Mouse (Mus musculus): Measurements from ENCODE around the gene Foxp1. TPM values are rescaled to one million over a fixed set of nuclear protein-coding genes. Genes with fewer than 3 reads are reported as not detected.

Gene Foxp1
- polyA plus RNA-seq, 2 experiments: 101 to 166 TPM

- no peaks in the 10 kb centered on the region for H3K9me3 ChIP-seq (ENCODE audit: control insufficient read depth, low read length)
- H3K4me3 ChIP-seq (replicated peaks; ENCODE audit: low read length): no peak overlapping the region
- H3K4me2 ChIP-seq (replicated peaks; ENCODE audit: low read depth, low read length, severe bottlenecking): no peak overlapping the region
- 95% methylated on average over 10 of the region's 10 CpGs for WGBS
- no peak overlapping the region for H3K9ac ChIP-seq (ENCODE audit: low read depth, low read length, severe bottlenecking)
- no peak overlapping the region for H3K27ac ChIP-seq (replicated peaks; ENCODE audit: low read depth, low read length)
- TF ChIP-seq POLR2A (IDR thresholded peaks at IDR 0.05; ENCODE audit: borderline replicate concordance, extremely low read depth, insufficient read depth, insufficient read length): no peak
- H3K36me3 ChIP-seq (ENCODE audit: control insufficient read depth, insufficient read depth, low read length): peaks cover 10% of the 10 kb centered on the region; the same call in 1 of the 2 replicates
- DNase-seq (ENCODE audit: low spot score) (no peak), ATAC-seq (ENCODE audit: low FRiP score, low read depth) (no peak)
- no peaks in the 10 kb centered on the region for H3K27me3 ChIP-seq (ENCODE audit: control insufficient read depth, insufficient read depth, low read length)
- peaks cover 17% of the 10 kb centered on the region for H3K4me1 ChIP-seq (ENCODE audit: control insufficient read depth, insufficient read depth, low read length)
Measured at GRCm38 (mm10) chr6:99435140-99435539, 87.4 kb downstream of the Foxp1 start.

- 89% methylated on average over 9 of the region's 9 CpGs for WGBS
- no peak for DNase-seq (ENCODE audit: low spot score)
- Histone ChIP-seq H3K36me3 (ENCODE audit: control insufficient read depth, insufficient read depth, low read length) (peaks cover 10% of the 10 kb centered on the region; the same call in 1 of the 2 replicates), H3K27me3 (ENCODE audit: control insufficient read depth, insufficient read depth, low read length) (no peaks in the 10 kb centered on the region), H3K9ac (ENCODE audit: low read depth, low read length, severe bottlenecking) (no peak overlapping the region), H3K4me3 (replicated peaks; ENCODE audit: low read length) (no peak overlapping the region), H3K9me3 (ENCODE audit: control insufficient read depth, low read length) (no peaks in the 10 kb centered on the region), H3K27ac (replicated peaks; ENCODE audit: low read depth, low read length) (no peak overlapping the region), H3K4me1 (ENCODE audit: control insufficient read depth, insufficient read depth, low read length) (peaks cover under 1% of the 10 kb centered on the region; the same call in 1 of the 2 replicates), H3K4me2 (replicated peaks; ENCODE audit: low read depth, low read length, severe bottlenecking) (no peak overlapping the region)
- TF ChIP-seq POLR2A (IDR thresholded peaks at IDR 0.05; ENCODE audit: borderline replicate concordance, extremely low read depth, insufficient read depth, insufficient read length): no peak
- ATAC-seq (ENCODE audit: low FRiP score, low read depth): no peak
Measured at GRCm38 (mm10) chr6:99433006-99433405, 89.5 kb downstream of the Foxp1 start.

- H3K4me3 ChIP-seq (replicated peaks; ENCODE audit: low read length): no peak overlapping the region
- no peaks in the 10 kb centered on the region; the same call in 1 of the 2 replicates for H3K4me1 ChIP-seq (ENCODE audit: control insufficient read depth, insufficient read depth, low read length)
- H3K27ac ChIP-seq (replicated peaks; ENCODE audit: low read depth, low read length): no peak overlapping the region
- WGBS: 71% methylated on average over 4 of the region's 4 CpGs
- DNase-seq (ENCODE audit: low spot score) (no peak), ATAC-seq (ENCODE audit: low FRiP score, low read depth) (no peak)
- H3K27me3 ChIP-seq (ENCODE audit: control insufficient read depth, insufficient read depth, low read length): no peaks in the 10 kb centered on the region
- H3K9ac ChIP-seq (ENCODE audit: low read depth, low read length, severe bottlenecking): no peak overlapping the region
- no peak overlapping the region for H3K4me2 ChIP-seq (replicated peaks; ENCODE audit: low read depth, low read length, severe bottlenecking)
- peaks cover 10% of the 10 kb centered on the region; the same call in 1 of the 2 replicates for H3K36me3 ChIP-seq (ENCODE audit: control insufficient read depth, insufficient read depth, low read length)
- H3K9me3 ChIP-seq (ENCODE audit: control insufficient read depth, low read length): no peaks in the 10 kb centered on the region
- no peak for TF ChIP-seq POLR2A (IDR thresholded peaks at IDR 0.05; ENCODE audit: borderline replicate concordance, extremely low read depth, insufficient read depth, insufficient read length)
Measured at GRCm38 (mm10) chr6:99431941-99432340, 90.6 kb downstream of the Foxp1 start.

- no peak overlapping the region for H3K27ac ChIP-seq (replicated peaks; ENCODE audit: low read depth, low read length)
- no peak for ATAC-seq (ENCODE audit: low FRiP score, low read depth)
- no peak for TF ChIP-seq POLR2A (IDR thresholded peaks at IDR 0.05; ENCODE audit: borderline replicate concordance, extremely low read depth, insufficient read depth, insufficient read length)
Measured at GRCm38 (mm10) chr6:99430560-99430959, 92.0 kb downstream of the Foxp1 start.

GRCm38 (mm10) chr6:99429378-99430131 lies 93.0 kb downstream of the Foxp1 start:
- TF ChIP-seq POLR2A (IDR thresholded peaks at IDR 0.05; ENCODE audit: borderline replicate concordance, extremely low read depth, insufficient read depth, insufficient read length): no peak
- Histone ChIP-seq H3K4me1 (ENCODE audit: control insufficient read depth, insufficient read depth, low read length) (peaks cover 2% of the 10 kb centered on the region), H3K27me3 (ENCODE audit: control insufficient read depth, insufficient read depth, low read length) (no peaks in the 10 kb centered on the region), H3K27ac (replicated peaks; ENCODE audit: low read depth, low read length) (no peak overlapping the region), H3K4me3 (replicated peaks; ENCODE audit: low read length) (no peak overlapping the region), H3K36me3 (ENCODE audit: control insufficient read depth, insufficient read depth, low read length) (0 out of 2 replicates have a peak, but pooled peaks cover 2% of the 10 kb centered on the region), H3K9ac (ENCODE audit: low read depth, low read length, severe bottlenecking) (no peak overlapping the region), H3K9me3 (ENCODE audit: control insufficient read depth, low read length) (no peaks in the 10 kb centered on the region), H3K4me2 (replicated peaks; ENCODE audit: low read depth, low read length, severe bottlenecking) (no peak overlapping the region)
- DNase-seq (ENCODE audit: low spot score) (no peak), ATAC-seq (ENCODE audit: low FRiP score, low read depth) (no peak)
- WGBS: 83% methylated on average over 16 of the region's 16 CpGs

More at GRCm38 (mm10) chr6:99430560-99430959, 92.0 kb downstream of the Foxp1 start:
- no peak overlapping the region for H3K9ac ChIP-seq (ENCODE audit: low read depth, low read length, severe bottlenecking)
- no peak overlapping the region for H3K4me3 ChIP-seq (replicated peaks; ENCODE audit: low read length)
- no peaks in the 10 kb centered on the region; the same call in 1 of the 2 replicates for H3K4me1 ChIP-seq (ENCODE audit: control insufficient read depth, insufficient read depth, low read length)
- H3K4me2 ChIP-seq (replicated peaks; ENCODE audit: low read depth, low read length, severe bottlenecking): no peak overlapping the region
- no peaks in the 10 kb centered on the region for H3K27me3 ChIP-seq (ENCODE audit: control insufficient read depth, insufficient read depth, low read length)
- H3K9me3 ChIP-seq (ENCODE audit: control insufficient read depth, low read length): no peaks in the 10 kb centered on the region
- H3K36me3 ChIP-seq (ENCODE audit: control insufficient read depth, insufficient read depth, low read length): peaks cover 10% of the 10 kb centered on the region; the same call in 1 of the 2 replicates
- 90% methylated on average over 14 of the region's 14 CpGs for WGBS
- DNase-seq (ENCODE audit: low spot score): no peak
